Mouse (Mus musculus): ENCODE data around the gene Ace.

DNA sequence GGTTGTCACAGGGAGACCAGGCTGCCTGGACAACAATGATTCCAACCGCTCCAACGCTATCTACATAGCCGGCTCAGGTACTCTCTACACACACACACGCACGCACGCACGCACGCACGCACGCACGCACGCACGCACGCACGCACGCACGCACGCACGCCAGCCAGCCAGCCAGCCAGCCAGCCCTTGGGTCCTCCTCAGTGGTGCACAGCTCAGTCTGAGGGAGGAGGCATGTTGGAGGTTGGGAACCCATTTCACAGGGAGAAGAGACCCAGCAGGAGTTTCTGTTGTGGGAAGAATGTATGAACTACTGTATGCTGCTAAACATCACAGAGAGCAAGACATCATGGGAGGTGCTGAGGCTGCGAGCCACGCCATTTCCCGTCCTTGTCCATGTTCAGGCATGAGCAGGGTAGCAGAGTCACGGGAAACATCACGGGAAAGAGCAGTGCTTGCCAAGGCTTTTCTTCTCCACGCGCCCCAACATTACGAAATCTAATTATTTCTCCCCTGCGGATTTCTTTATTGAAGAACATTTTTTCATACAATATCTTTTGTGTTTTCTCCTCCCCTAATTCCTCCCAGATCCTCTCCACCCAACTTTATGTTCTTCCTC lies 11.8 kb upstream of the Ace start:
- TF ChIP-seq CTCF (IDR thresholded peaks at IDR 0.05; ENCODE audit: low read depth, low read length) (no peak), GATA1 (IDR thresholded peaks at IDR 0.05; ENCODE audit: borderline replicate concordance, low read length) (no peak), TAL1 (conservative IDR thresholded peaks at IDR 0.05; ENCODE audit: low read depth, low read length) (no peak), POLR2AphosphoS5 (IDR thresholded peaks at IDR 0.05; ENCODE audit: insufficient replicate concordance, low read depth, low read length) (no peak)
